Mouse (Mus musculus) lung, postnatal 10 days (tissue): ENCODE results near the gene Crybg3.

ENCODE experiments used
- DNase-seq: peaks from one replicate; pipeline ENCODE4 v3.0.0; 2021

The Crybg3 gene

GRCm38 (mm10) chr16:59573961-59574360, 26.8 kb downstream of the Crybg3 start:
- peak; percentile 30 for DNase-seq

DNA sequence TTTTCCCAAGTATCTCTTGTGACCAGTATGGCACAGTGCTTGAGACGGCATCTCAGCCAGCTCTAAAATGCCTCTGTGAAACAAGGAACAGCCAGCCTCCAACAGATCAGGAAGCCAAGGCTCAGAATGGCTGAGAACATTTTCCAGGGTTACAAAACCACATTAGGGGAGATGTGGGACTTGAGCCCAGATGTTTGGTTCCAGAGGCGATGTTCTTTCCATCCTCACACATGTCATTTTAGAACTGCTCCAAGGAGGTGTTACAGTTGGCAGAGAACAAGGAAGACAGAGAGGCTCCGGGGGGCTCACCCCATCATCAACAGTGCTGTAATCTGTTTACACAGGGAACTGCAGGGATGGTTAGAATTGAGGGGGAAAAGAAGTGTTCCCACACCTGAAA, 28.1 kb downstream of the Crybg3 start:
- peak; percentile 64 for DNase-seq

- no peak for DNase-seq
Measured at GRCm38 (mm10) chr16:59570807-59571206, 30.0 kb downstream of the Crybg3 start.

GRCm38 (mm10) chr16:59569837-59570236, 30.9 kb downstream of the Crybg3 start:
- DNase-seq: no peak

DNA sequence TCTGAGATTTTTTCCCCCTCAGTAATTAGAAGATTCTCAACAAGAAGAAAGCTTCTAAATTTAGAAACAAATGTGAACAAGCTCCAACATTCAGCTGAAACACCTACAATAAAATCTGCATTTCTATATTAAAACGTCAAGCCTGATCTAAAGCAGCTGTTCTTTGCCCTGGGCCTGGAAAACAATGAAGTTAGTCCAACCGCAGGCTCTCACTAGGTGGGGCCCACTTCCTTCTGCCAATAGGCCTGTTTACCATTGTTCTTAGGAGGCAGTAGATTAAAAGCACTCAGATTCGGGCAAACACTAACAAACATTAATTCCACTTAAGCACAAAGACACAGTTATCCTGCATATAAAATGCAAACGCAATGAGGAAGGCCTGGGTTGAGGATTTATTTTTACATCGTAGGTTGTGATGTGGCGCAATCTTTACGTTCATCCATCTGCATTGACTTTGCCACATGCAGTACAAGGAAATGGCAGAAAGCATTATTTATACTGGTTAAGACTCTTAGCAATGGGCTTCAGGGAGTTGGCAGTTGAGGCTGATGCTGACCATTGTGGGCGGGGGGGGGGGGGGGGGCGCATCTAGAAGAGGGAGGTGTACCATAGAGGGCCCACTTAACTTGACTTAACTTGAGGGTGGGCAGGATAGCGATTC, 32.9 kb downstream of the Crybg3 start:
- DNase-seq: peak; percentile 42

DNA sequence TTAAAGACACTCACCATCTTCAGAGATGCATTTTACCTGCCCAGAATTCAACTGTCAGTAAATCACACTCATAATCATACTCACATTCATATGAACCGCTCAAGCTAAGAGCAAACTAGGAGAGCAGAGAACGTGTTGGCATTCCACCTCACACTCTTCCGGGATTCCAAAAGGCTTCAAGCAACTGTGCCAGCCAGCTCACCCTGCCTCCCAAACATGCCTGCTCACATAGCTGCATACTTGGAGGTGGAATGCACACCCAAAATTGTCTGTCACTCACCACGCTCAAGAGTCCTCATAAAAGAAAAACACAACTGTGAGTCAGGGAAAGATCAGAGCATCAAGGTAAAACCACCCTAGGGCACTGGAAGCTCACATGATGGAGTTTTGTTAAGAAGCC, 34.3 kb downstream of the Crybg3 start:
- peak; percentile 22 for DNase-seq

DNA sequence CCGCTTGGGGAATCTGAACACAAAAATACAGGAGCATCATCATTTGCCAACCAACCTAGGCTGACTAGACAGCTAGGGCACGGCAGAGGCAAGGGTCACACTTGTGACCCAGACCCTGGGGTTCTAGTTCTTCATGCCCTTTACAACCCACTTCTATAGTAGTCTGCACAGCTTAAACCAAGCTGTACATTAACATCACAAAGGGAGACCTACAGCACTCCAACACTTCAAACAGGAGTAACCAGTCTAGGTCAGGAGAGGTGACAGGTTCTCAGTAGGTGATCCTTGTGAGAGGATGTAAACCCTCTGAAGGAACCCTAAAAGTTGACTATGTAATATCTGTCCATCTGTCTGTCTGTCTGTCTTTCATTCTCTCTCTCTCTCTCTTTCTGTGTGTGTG, 35.1 kb downstream of the Crybg3 start:
- no peak for DNase-seq

- DNase-seq: no peak
Measured at GRCm38 (mm10) chr16:59564025-59564424, 36.8 kb downstream of the Crybg3 start.

DNA sequence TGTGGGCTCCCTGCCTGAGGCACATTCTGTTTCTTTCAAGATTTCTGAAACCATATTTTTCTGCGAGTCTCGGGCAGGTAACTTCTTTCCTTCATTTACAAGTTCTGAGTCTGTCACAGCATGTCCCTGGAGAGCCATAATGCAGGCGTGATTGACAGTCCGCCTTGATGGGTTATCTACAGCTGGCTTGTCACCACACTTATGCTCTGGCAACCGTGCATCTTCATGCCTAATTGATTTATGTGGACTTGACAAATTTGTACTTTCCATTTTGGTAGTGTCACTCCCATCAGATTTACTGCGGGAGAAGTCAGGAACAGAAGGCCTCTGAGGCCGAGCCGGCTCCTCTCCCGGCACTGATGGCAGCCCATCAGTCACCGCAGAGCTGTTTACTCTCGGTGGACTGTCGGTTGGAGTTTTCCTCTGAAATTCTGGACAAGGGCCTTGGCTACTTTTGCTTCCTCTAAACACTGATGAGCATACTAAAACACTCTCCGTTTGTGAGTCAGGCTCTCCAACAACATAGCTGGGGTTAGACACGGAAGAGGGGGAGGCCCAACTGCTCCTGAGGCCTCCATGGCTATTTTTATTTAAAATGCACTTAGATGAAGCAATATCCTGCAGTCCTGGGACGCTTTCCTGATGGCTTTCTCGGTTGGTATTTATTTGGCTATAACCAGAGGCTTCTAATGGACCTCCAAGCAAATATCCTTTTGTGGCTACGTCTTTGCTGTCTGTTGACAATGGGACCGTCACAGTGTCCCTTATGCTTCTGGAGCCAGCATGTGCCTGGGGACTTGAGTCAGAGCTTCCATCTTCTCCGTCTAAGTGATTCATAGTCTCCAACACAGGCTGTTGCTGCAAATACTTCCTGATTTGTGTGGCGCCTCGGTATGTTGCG, 41.2 kb downstream of the Crybg3 start:
- DNase-seq: peak; percentile 65

GRCm38 (mm10) chr16:59558916-59559299, 41.9 kb downstream of the Crybg3 start:
- no peak for DNase-seq

DNA sequence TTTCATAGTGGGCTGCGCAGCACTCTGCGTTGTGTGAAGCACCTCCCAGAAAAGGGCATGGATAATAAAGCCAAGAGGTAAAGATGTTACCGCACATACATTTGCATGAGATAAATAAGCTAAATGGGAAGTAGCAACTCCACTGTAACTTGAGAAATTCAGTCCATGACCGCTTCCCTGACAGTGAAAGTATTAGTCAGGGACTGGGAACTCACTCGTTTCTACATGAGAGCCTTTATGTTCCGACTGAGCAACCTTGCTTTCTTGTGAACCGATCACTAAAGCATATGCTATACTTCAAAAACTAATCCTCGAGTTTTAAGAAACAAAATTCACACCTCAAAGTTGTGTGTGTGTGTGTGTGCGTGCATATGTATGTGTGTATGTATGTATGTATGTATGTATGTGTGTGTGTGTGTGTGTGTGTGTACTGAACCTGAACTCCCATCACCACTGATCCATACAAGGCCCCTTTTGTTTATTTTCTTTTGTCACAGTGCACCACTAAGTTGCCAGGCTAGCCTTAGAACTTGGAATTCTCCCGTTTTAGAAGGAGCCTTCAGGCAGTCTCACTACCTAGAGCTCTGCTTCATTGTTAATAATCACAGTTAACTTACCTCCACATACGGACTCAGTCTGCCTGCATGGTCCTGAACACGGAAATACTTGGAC, 47.2 kb downstream of the Crybg3 start:
- DNase-seq: no peak

DNA sequence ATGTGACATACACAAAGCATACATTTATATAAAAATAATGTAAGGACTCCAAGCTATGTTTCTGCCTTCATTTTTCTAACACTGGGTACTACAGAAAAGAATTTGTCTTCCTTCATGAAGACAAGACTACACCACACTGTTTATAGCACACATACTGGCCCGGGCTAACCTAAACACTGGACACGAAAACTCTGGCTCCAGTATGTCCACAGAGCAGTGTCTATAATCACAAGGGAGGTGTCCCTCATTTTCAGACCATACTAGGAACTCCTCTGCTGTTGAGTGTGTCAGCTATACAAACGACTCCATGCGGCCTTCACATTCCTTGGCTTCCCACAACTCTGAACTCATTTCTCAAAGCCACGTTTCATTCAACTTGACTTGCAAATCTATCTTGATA, 49.3 kb downstream of the Crybg3 start:
- no peak for DNase-seq

DNA sequence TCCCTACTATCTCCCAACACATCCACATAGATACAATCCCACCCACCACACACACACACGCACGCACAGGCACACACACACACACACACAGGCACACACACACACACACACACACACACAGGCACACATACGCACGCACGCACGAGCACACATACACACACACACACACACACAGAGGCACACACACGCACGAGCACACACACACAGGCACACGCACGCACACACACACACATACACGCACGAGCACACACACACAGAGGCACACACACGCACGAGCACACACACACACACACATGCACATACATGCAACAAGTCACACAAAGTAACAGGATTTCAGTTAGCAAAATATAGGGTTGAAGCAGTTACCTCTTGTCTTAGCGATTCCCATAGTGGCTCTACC, 51.1 kb downstream of the Crybg3 start:
- no peak for DNase-seq

- no peak for DNase-seq
Measured at GRCm38 (mm10) chr16:59548582-59548947, 52.2 kb downstream of the Crybg3 start.

DNA sequence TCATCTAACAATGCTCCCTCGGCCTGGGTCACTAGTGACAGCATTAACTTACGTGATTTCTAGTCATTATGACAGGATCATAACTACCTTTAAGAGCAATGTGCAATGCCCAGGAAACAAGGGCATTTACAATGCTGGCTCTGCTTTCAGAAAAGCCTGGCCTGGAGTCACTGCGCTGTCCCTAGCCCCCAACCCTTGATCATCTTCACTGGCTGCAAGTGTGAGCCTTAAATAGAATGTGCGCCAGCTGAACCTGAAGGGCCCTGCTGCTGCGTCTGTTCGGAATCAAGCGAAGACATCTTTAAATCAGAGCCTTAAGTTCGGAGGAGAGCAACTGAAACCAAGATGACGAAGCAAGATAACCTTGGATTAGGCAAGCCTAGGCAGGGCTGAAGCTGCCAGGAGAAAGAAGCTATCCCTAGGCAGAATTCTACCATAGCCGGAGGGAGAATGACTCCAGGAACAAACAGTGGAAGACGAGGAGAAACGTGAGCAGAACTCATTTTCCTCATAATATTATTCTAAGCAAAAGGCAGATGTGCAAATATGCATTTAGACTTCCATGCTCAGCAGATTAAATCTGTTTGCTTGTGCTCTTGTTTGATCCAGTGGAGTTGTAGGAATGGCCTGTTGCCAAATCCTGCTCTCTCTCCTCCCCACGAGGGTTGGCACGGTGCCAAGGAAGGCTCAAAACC, 52.7 kb downstream of the Crybg3 start:
- peak; percentile 69 for DNase-seq

DNA sequence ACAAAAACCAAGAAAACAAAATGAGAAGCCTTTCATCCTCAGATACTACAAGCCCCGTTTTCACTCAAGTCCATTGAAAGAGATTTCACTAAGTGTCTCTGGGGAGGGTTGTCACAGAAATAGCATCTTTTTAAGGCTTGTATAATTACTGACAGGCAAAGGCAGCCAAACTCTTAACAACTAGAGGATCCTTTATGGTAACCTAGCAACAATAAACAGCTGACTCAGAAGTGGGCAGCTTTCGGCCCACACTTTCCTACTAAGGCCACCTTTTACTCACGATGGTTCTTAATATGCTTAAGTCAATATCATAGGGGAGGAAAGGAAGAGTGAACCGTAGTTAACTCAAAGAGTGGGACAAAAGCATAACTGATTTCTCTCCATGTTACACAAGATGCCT, 53.3 kb downstream of the Crybg3 start:
- no peak for DNase-seq

- DNase-seq: no peak
Measured at GRCm38 (mm10) chr16:59545360-59545759, 55.4 kb downstream of the Crybg3 start.

DNA sequence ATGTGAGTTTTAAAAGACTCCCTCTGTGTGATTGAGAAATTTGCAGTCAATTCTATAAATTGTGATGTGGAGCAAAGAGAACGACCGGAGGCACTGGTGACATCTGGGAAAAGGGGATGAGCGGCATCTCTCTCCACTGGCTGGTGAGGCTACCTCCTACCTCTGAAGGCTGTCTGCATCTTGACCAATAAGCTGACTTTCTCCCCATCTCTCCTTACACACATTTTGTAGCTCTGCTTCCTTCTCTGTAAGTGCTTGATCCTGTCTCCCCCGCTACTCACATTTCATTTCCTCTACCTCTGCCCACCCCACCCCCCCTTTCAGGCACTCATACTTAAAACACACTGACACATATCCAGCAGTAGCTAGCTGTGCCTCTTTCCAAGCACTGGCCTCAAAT, 59.4 kb downstream of the Crybg3 start:
- DNase-seq: no peak

- no peak for DNase-seq
Measured at GRCm38 (mm10) chr16:59540944-59541343, 59.8 kb downstream of the Crybg3 start.

DNA sequence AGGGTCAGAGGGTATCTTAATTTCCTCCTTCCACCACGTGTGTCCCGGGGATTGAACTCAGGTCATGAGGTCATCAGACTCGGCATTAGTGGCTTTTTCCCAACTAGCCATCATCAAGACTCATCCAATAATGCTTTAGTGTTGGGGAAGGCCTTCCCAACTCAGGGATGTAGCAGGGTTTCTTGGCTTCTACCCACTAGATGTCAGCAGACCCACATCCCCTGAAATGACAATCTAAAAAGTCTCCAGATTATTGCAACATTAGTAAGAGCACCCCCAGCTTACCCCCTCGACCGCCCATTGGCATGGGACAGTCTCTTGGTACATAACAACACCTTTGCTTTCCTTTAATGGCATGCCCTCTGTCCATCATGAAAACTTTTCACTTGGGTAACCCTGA, 65.1 kb downstream of the Crybg3 start:
- no peak for DNase-seq

- no peak for DNase-seq
Measured at GRCm38 (mm10) chr16:59534349-59534748, 66.4 kb downstream of the Crybg3 start.

DNA sequence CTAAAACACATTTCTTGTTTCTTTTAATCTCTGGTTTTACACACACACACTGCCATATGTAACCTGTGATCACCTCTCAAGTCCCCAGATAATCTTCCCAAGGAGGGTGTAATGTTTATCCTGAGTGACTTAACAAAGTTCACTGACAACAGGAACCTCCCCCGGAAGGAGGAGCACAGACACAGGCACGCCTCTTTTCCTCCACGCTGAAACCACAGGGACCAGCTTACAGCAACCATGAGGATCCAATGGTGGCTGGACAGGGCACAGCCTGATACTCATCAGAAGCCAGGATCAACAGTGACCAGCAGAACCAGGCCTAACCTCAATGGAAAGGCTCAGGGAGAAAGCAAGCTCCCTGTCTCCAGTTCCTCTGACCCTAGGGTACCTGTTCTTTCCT, 68.2 kb downstream of the Crybg3 start:
- DNase-seq: peak; percentile 12

DNA sequence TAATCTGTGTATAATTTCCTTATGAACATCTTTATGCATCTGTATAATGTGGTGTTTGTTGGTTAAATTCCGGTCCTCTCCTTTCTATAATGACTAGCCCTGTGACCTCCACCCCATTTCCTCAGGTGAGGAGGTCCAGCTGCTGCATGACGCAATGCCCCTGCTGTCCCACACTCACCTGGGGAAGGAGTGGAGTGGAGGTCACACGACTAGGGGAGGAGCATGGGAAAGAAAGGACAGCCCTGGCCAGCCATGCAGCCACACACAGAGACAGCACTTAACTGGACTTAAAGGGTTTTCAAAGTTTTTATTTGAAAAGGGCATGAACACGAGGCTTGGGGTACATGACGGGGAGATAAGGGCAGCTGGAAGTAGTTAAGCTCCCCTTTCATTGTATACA, 69.5 kb downstream of the Crybg3 start:
- DNase-seq: no peak
